Mouse (Mus musculus) midbrain, embryonic 11.5 days (tissue): ENCODE data around the gene Rai14. TPM values are rescaled to one million over a fixed set of nuclear protein-coding genes. Genes with fewer than 3 reads are reported as not detected.

Experiments used
- ATAC-seq: fragments of 200-750 bp; cut with Nextera tagmentation; 2 replicates; pipeline ENCODE4 v1.8.0; 2017; ENCODE audit warnings: moderate TSS enrichment, moderate library complexity; ENCODE audit not compliant: low FRiP score
- DNase-seq: peaks from one replicate; pipeline ENCODE4 v3.0.0; 2015; ENCODE audit warnings: low spot score; ENCODE audit errors: missing footprints
- H3K27ac ChIP-seq: fragments of 300-500 bp; sonication (generic); 2 replicates; pipeline ENCODE4 v1.5.1; 2014; ENCODE audit warnings: low read depth, low read length
- H3K27me3 ChIP-seq: fragments of 300-500 bp; sonication (generic); 2 replicates; pipeline ENCODE4 v1.6.1; 2014; ENCODE audit warnings: mild to moderate bottlenecking, low read length, moderate library complexity, mixed read lengths; ENCODE audit not compliant: control insufficient read depth, insufficient read depth
- H3K36me3 ChIP-seq: fragments of 300-500 bp; sonication (generic); 2 replicates; pipeline ENCODE4 v1.6.1; 2014; ENCODE audit warnings: mild to moderate bottlenecking, low read length, moderate library complexity, mixed read lengths; ENCODE audit not compliant: control insufficient read depth, insufficient read depth
- H3K4me1 ChIP-seq: fragments of 300-500 bp; sonication (generic); 2 replicates; pipeline ENCODE4 v1.6.1; 2014; ENCODE audit warnings: low read length; ENCODE audit not compliant: control insufficient read depth, insufficient read depth
- H3K4me2 ChIP-seq: fragments of 300-500 bp; sonication (generic); 2 replicates; pipeline ENCODE4 v1.6.1; 2014; ENCODE audit warnings: mild to moderate bottlenecking, moderate library complexity
- H3K4me3 ChIP-seq: fragments of 300-500 bp; sonication (generic); 2 replicates; pipeline ENCODE4 v1.5.1; 2014; ENCODE audit warnings: low read depth, low read length
- H3K9ac ChIP-seq: fragments of 300-500 bp; sonication (generic); 2 replicates; pipeline ENCODE4 v1.6.1; 2014; ENCODE audit warnings: low read length
- H3K9me3 ChIP-seq: fragments of 300-500 bp; sonication (generic); 2 replicates; pipeline ENCODE4 v1.6.1; 2016; ENCODE audit warnings: low read length; ENCODE audit not compliant: control insufficient read depth
- WGBS: fragments of 180-500 bp; shearing (Covaris S2); extraction: QIAGEN DNeasy Blood & Tissue Kit; methylation state at CpG from one replicate; pipeline ENCODE4 v1.1.7; 2014; 5-methylcytosine and 5-hydroxymethylcytosine counted together
- polyA plus RNA-seq: library from polyadenylated mRNA; unstranded; fragments of >200 nt; fragmentation: Nextera tagmentation; extraction: Ambion mirVana; gene quantifications from 2 replicates; pipeline ENCODE4 v1.2.1, GENCODE M21; 2014

Rai14 gene
- polyA plus RNA-seq, 1 experiment from 2014 or later, result 74.7 TPM

DNA sequence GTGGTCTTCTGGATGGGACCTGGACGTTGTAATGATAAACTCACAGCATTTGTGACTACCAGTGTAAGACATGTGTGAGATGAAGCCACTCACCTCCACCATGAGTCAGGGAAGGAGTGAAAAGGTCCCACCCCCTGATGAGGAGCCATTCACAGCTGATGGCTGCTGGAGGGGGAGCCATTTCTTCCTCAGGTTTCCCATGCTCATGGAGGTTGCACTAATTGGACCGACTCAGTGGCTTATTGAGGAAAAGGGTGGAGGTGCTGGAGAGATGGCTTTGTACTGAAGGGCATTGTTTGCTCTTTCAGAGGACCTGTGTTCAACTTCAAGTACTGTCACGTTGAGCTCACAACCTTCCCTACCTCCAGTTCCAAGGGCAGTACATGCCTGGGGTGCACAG lies 10.4 kb upstream of the Rai14 start:
- Histone ChIP-seq H3K27ac (no peak overlapping the region), H3K36me3 (no peaks in the 10 kb centered on the region), H3K4me2 (no peak overlapping the region), H3K4me3 (no peak overlapping the region), H3K9me3 (no peaks in the 10 kb centered on the region), H3K4me1 (peaks cover 16% of the 10 kb centered on the region), H3K27me3 (no peaks in the 10 kb centered on the region), H3K9ac (no peak overlapping the region)
- WGBS, result 82% methylated on average over 3 of the region's 3 CpGs
- DNase-seq (no peak), ATAC-seq (no peak)

GRCm38 (mm10) chr15:10723507-10723906 lies 9.1 kb upstream of the Rai14 start:
- DNase-seq, result no peak
- H3K9me3 ChIP-seq, result no peaks in the 10 kb centered on the region
- no peaks in the 10 kb centered on the region for H3K27me3 ChIP-seq
- H3K9ac ChIP-seq, result no peak overlapping the region
- H3K4me3 ChIP-seq, result no peak overlapping the region
- H3K27ac ChIP-seq, result no peak overlapping the region
- ATAC-seq, result no peak
- H3K4me1 ChIP-seq, result peaks cover 16% of the 10 kb centered on the region
- WGBS, result 33% methylated on average over 1 of the region's 1 CpGs
- H3K36me3 ChIP-seq, result no peaks in the 10 kb centered on the region
- H3K4me2 ChIP-seq, result no peak overlapping the region

DNA sequence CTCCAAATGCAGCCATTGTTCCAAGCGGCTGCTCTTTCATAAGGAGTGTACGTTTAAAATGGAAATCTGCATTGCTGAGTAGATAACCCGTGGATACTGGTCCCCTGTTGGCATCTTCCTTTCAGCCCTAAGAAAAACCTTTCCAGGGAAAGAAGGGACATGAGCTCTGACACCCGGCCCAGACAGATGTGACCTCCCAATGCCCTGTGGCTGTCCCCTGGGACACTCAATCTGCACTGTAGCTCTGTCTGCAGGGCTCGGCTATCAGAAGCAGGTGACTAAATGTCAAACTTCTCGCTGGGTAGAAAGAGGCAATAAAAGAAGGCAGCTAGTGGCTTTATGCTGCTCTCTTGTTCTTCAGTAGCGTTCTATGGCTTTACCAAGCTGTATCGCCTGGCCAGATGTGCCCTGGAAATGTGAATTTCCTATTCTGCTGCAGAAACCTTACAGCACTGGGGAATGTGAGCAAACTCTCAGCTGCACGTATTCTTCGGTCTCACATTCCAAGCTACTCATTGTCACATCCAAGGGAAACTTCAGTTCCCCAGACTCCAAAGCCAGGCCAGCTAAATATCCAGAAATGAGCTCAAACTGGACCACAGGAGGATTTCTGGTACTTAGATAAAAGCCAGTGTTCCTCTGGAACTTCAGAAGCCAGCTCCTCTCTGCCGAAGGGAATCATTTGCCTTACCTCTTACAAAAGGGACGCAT lies 8.4 kb upstream of the Rai14 start:
- no peak overlapping the region for H3K4me2 ChIP-seq
- no peaks in the 10 kb centered on the region for H3K9me3 ChIP-seq
- peak overlapping the region; percentile 16; the same call in 1 of the 2 replicates for H3K9ac ChIP-seq
- 42% methylated on average over 12 of the region's 12 CpGs for WGBS
- H3K4me3 ChIP-seq, result no peak overlapping the region
- DNase-seq (peak; percentile 84), ATAC-seq (no peak)
- H3K4me1 ChIP-seq, result peaks cover 16% of the 10 kb centered on the region
- H3K27me3 ChIP-seq, result no peaks in the 10 kb centered on the region
- H3K36me3 ChIP-seq, result no peaks in the 10 kb centered on the region
- H3K27ac ChIP-seq, result peak overlapping the region; percentile 25; the same call in 1 of the 2 replicates

DNA sequence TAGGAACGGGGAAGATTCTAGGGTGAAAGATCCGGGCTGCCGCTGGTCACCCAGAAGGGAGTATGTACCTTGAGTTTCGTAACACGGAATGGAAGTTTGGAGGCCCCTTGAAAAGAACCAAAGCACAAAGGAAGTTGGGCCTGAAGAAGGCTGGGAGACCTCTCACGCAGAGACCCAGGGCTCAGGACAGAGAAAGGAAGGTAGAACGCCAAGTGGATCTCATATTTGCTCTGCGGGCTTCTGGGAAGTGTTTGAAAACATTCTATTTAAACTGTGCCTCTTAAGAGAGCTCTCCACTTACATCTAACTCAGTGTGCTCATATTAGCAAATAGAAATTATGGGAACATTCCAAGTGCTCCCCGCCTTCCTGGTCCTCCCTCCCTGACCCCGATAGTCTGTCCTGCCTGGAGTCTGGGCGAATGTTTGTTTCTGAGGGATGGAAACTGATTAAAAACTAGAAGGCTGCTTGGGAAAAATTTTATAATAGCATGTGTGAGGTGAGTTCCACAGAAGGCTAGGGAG lies 6.9 kb upstream of the Rai14 start:
- no peak overlapping the region for H3K9ac ChIP-seq
- H3K4me1 ChIP-seq, result peaks cover 16% of the 10 kb centered on the region
- no peak overlapping the region for H3K4me3 ChIP-seq
- no peaks in the 10 kb centered on the region for H3K36me3 ChIP-seq
- 91% methylated on average over 11 of the region's 11 CpGs for WGBS
- no peak overlapping the region for H3K27ac ChIP-seq
- DNase-seq (no peak), ATAC-seq (no peak)
- no peak overlapping the region for H3K4me2 ChIP-seq
- H3K9me3 ChIP-seq, result no peaks in the 10 kb centered on the region; the same call in 1 of the 2 replicates
- no peaks in the 10 kb centered on the region for H3K27me3 ChIP-seq

GRCm38 (mm10) chr15:10720671-10721070 lies 6.2 kb upstream of the Rai14 start:
- Histone ChIP-seq H3K9ac (no peak overlapping the region), H3K27ac (no peak overlapping the region), H3K4me3 (no peak overlapping the region), H3K27me3 (no peaks in the 10 kb centered on the region), H3K9me3 (no peaks in the 10 kb centered on the region; the same call in 1 of the 2 replicates), H3K4me2 (no peak overlapping the region), H3K4me1 (peaks cover 16% of the 10 kb centered on the region), H3K36me3 (no peaks in the 10 kb centered on the region)
- peak; percentile 69 for DNase-seq
- WGBS, result 82% methylated on average over 8 of the region's 8 CpGs
- ATAC-seq, result no peak

- Histone ChIP-seq H3K4me2 (no peak overlapping the region), H3K9ac (no peak overlapping the region), H3K36me3 (no peaks in the 10 kb centered on the region), H3K4me1 (peaks cover 17% of the 10 kb centered on the region), H3K27me3 (no peaks in the 10 kb centered on the region), H3K27ac (no peak overlapping the region), H3K4me3 (no peak overlapping the region), H3K9me3 (no peaks in the 10 kb centered on the region; the same call in 1 of the 2 replicates)
- ATAC-seq, result no peak
- 87% methylated on average over 11 of the region's 11 CpGs for WGBS
- DNase-seq, result peak; percentile 47
Observed at GRCm38 (mm10) chr15:10720188-10720587, 5.8 kb upstream of the Rai14 start.

DNA sequence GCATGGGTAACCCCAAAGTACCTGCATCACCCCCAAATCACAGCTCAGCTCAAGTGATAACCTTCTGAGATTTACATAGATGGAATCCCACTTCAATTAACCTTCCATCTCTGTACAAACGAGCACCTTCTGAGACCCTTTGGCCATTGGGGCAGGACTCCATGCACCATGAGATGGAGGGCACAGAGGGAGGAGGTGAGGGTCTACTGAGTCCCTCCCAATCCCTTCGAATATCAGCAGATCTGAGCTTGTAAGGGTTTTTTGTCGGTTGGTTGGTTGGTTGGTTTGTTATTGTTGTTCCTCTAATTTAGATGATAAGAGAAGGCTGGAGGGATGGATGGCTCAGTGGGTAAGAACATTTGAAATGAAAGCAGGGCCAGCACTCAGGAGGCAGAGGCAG lies 5.1 kb upstream of the Rai14 start:
- Histone ChIP-seq H3K9me3 (no peaks in the 10 kb centered on the region; the same call in 1 of the 2 replicates), H3K4me2 (no peak overlapping the region), H3K4me1 (peaks cover 18% of the 10 kb centered on the region), H3K27me3 (no peaks in the 10 kb centered on the region), H3K4me3 (no peak overlapping the region), H3K27ac (no peak overlapping the region), H3K36me3 (no peaks in the 10 kb centered on the region), H3K9ac (no peak overlapping the region)
- no peak for ATAC-seq
- 86% methylated on average over 3 of the region's 3 CpGs for WGBS
- peak; percentile 72 for DNase-seq

GRCm38 (mm10) chr15:10718763-10719162 lies 4.3 kb upstream of the Rai14 start:
- no peaks in the 10 kb centered on the region for H3K27me3 ChIP-seq
- DNase-seq (peak; percentile 51), ATAC-seq (no peak)
- no peak overlapping the region for H3K4me3 ChIP-seq
- 86% methylated on average over 10 of the region's 10 CpGs for whole genome bisulfite sequencing
- no peak overlapping the region for H3K9ac ChIP-seq
- peaks cover 16% of the 10 kb centered on the region for H3K4me1 ChIP-seq
- H3K9me3 ChIP-seq, result no peaks in the 10 kb centered on the region; the same call in 1 of the 2 replicates
- no peak overlapping the region for H3K27ac ChIP-seq
- H3K36me3 ChIP-seq, result no peaks in the 10 kb centered on the region
- H3K4me2 ChIP-seq, result no peak overlapping the region

GRCm38 (mm10) chr15:10717284-10717683 lies 2.9 kb upstream of the Rai14 start:
- 90% methylated on average over 1 of the region's 1 CpGs for WGBS
- no peak overlapping the region for H3K27ac ChIP-seq
- no peak overlapping the region for H3K4me3 ChIP-seq
- H3K4me2 ChIP-seq, result no peak overlapping the region
- H3K9me3 ChIP-seq, result no peaks in the 10 kb centered on the region; the same call in 1 of the 2 replicates
- no peaks in the 10 kb centered on the region for H3K27me3 ChIP-seq
- no peak overlapping the region for H3K9ac ChIP-seq
- no peak for ATAC-seq
- no peaks in the 10 kb centered on the region for H3K36me3 ChIP-seq
- H3K4me1 ChIP-seq, result peaks cover 11% of the 10 kb centered on the region
- peak; percentile 26 for DNase-seq
